Mouse (Mus musculus) hindbrain, embryonic 16.5 days (tissue): ENCODE results near the gene Ak7. TPM values are rescaled to one million over a fixed set of nuclear protein-coding genes. Genes with fewer than 3 reads are reported as not detected.

ENCODE experiments used
- ATAC-seq: fragments of 200-750 bp; cut with Nextera tagmentation; 2 replicates; pipeline ENCODE4 v1.8.0; 2017; ENCODE audit warnings: moderate TSS enrichment, moderate library complexity
- H3K27ac ChIP-seq: fragments of 300-500 bp; sonication (generic); 2 replicates; pipeline ENCODE4 v1.5.1; 2014; ENCODE audit warnings: low read depth, mild to moderate bottlenecking, control low read depth, low read length, moderate library complexity
- H3K27me3 ChIP-seq: fragments of 300-500 bp; sonication (generic); replicated peaks from 2 replicates; pipeline ENCODE4 v1.6.1; 2014; ENCODE audit warnings: low read length; ENCODE audit not compliant: control insufficient read depth, insufficient read depth
- H3K36me3 ChIP-seq: fragments of 300-500 bp; sonication (generic); 2 replicates; pipeline ENCODE4 v1.6.1; 2014; ENCODE audit warnings: mild to moderate bottlenecking, low read length, moderate library complexity, mixed read lengths; ENCODE audit not compliant: control insufficient read depth, insufficient read depth
- H3K4me1 ChIP-seq: fragments of 300-500 bp; sonication (generic); 2 replicates; pipeline ENCODE4 v1.6.1; 2014; ENCODE audit warnings: low read depth, low read length; ENCODE audit not compliant: control insufficient read depth, insufficient read depth
- H3K4me2 ChIP-seq: fragments of 300-500 bp; sonication (generic); 2 replicates; pipeline ENCODE4 v1.6.1; 2014; ENCODE audit warnings: mild to moderate bottlenecking, low read length, control low read depth, moderate library complexity
- H3K4me3 ChIP-seq: fragments of 300-500 bp; sonication (generic); 2 replicates; pipeline ENCODE4 v1.5.1; 2014; ENCODE audit warnings: mild to moderate bottlenecking, low read length, control low read depth, moderate library complexity
- H3K9ac ChIP-seq: fragments of 300-500 bp; sonication (generic); 2 replicates; pipeline ENCODE4 v1.6.1; 2014; ENCODE audit warnings: low read depth, mild to moderate bottlenecking, control low read depth, low read length, moderate library complexity
- H3K9me3 ChIP-seq: fragments of 300-500 bp; sonication (generic); 2 replicates; pipeline ENCODE4 v1.6.1; 2014; ENCODE audit warnings: mild to moderate bottlenecking, low read length, moderate library complexity; ENCODE audit not compliant: control insufficient read depth
- WGBS: fragments of 180-500 bp; shearing (Covaris S2); extraction: QIAGEN DNeasy Blood & Tissue Kit; methylation state at CpG from one replicate; pipeline ENCODE4 v1.1.7; 2014; 5-methylcytosine and 5-hydroxymethylcytosine counted together
- polyA plus RNA-seq: library from polyadenylated mRNA; unstranded; fragments of >200 nt; fragmentation: Nextera tagmentation; extraction: Ambion mirVana; gene quantifications from 2 replicates; pipeline ENCODE4 v1.2.1, GENCODE M21; 2015

Ak7 gene
- polyA plus RNA-seq, 1 experiment from 2014 or later, result 2.8 TPM

DNA sequence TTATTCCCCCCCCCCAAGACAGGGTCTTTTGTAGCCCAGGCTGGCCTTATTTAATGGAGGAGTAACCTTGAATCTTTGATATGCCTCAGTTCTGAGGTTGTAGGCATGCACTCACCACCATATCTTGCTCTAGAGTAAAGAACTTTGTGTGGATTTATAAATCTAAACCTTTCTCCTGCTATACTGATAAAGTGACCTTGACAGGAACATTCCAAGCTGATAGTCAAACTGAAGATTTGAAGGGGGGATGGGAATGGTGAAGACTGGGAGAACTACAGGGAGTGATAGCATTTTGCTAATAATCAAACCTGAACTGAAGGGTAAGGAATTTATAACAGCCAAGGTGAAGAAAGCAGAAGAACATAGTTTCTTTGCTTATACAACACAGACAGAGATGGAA is 92.2 kb downstream of the Ak7 start:
- Histone ChIP-seq H3K27ac (no peak overlapping the region), H3K36me3 (peaks cover 3% of the 10 kb centered on the region; the same call in 1 of the 2 replicates), H3K4me3 (no peak overlapping the region), H3K4me2 (no peak overlapping the region), H3K9me3 (no peaks in the 10 kb centered on the region), H3K4me1 (no peaks in the 10 kb centered on the region), H3K9ac (no peak overlapping the region), H3K27me3 (no peaks in the 10 kb centered on the region)
- ATAC-seq, result no peak

DNA sequence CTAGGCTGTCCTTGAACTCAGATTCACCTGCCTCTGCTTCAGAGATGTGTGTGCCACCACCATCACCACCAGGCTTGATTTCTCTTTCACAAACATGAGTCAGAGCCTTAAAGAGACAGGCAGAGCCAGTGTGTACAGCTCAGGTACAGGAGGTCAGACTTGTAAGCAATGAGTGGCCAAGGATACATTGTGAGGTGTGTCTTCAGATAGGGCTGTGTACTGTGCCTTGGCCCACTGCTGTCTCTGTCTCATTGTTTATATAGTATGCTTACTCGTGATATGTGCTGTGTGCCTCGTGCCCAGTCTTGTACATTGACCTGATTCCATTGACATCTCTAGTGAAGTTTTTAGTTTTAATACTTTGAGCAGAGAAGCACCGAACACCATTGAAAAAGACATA is 100.0 kb downstream of the Ak7 start:
- WGBS, result 95% methylated on average over 3 of the region's 3 CpGs
- no peak overlapping the region for H3K4me3 ChIP-seq
- peaks cover 18% of the 10 kb centered on the region for H3K36me3 ChIP-seq
- H3K27me3 ChIP-seq, result no peaks in the 10 kb centered on the region
- no peak overlapping the region for H3K27ac ChIP-seq
- no peak overlapping the region for H3K4me2 ChIP-seq
- no peak overlapping the region for H3K9ac ChIP-seq
- H3K9me3 ChIP-seq, result no peaks in the 10 kb centered on the region
- no peak for ATAC-seq
- H3K4me1 ChIP-seq, result no peaks in the 10 kb centered on the region

DNA sequence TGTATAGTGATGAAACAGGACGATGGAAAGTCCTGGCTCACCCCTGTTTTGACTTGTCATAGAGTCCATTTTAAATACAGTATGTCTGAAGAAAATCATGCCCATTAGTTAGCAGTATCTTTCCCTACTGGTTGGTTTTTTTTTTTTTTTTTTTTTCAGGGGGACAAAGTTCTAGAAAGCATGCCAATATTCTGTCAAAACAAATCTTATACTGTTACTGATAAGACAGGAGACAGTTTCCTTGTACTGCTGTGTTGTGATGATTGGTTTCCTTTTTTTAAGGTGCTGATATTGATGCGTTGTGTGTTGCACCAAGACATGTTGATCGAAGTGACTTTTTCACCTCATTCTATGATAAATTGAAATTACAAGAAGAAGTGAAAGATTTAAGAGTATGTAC is 100.4 kb downstream of the Ak7 start:
- no peak for ATAC-seq
- no peaks in the 10 kb centered on the region for H3K9me3 ChIP-seq
- peaks cover 21% of the 10 kb centered on the region for H3K36me3 ChIP-seq
- no peaks in the 10 kb centered on the region for H3K27me3 ChIP-seq
- no peak overlapping the region for H3K27ac ChIP-seq
- H3K4me2 ChIP-seq, result no peak overlapping the region
- H3K4me1 ChIP-seq, result no peaks in the 10 kb centered on the region
- H3K9ac ChIP-seq, result no peak overlapping the region
- H3K4me3 ChIP-seq, result no peak overlapping the region
- 96% methylated on average over 3 of the region's 3 CpGs for WGBS

DNA sequence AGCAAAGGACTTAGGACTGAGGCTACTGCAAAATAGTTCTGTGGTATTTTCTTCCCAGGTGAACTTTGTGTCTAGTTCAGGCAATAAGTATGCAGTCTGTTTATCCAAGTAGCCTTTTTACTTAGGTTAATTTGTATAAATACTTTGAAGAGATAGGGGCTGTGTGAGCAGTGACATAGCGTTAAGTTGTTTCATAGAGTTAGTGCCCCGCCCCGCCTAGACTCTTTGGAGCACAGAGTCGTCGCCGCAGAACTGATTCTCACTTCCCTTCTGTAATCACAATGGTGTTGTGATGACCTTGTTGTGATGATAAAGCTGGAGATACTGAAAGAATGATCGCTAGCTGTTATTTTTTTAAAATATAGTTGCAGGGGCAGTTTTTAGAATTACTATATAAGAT is 101.6 kb downstream of the Ak7 start:
- no peaks in the 10 kb centered on the region for H3K4me1 ChIP-seq
- H3K4me3 ChIP-seq, result no peak overlapping the region
- no peak overlapping the region for H3K9ac ChIP-seq
- H3K9me3 ChIP-seq, result no peaks in the 10 kb centered on the region
- no peak overlapping the region for H3K27ac ChIP-seq
- 98% methylated on average over 7 of the region's 7 CpGs for WGBS
- no peak overlapping the region for H3K4me2 ChIP-seq
- H3K27me3 ChIP-seq, result no peaks in the 10 kb centered on the region
- H3K36me3 ChIP-seq, result peaks cover 27% of the 10 kb centered on the region
- ATAC-seq, result no peak

DNA sequence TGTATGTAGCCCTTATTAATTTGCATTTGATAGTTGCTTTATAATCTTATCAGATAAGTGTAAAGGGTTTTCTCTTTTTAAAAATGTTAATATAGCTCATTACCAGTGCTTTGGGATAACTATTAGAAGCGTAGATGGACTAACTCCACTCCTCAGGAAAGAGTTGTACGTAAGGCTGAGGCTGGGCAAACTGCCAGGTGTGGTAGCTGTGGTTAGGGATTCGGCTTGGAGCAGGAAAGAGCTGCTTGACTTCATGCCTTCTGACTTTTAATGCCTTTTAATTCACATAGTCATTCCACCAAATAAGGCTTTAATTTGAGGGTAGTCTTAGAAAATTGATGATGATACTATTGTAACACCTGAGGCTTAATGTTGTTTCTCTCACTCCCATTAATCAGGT is 103.2 kb downstream of the Ak7 start:
- H3K4me2 ChIP-seq, result no peak overlapping the region
- 54% methylated on average over 3 of the region's 3 CpGs for WGBS

DNA sequence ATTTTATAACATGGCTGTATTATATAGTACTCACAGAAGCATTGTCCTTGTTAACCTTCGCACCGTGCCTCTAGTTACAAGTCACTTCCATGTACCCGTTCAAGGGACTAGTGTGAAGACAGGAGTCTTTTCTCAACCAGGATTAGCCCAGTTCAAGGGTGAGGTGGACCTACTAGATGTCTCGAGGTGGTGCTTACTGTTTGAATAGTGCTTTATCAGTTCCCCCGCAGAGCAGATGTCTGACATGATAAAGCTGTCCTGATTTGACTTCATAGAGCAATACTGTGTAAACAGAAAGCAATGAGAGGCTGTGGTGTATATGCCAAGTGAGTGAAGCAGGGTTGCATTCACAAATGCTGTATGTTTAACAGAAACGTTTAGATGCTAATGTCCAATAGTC is 104.8 kb downstream of the Ak7 start:
- no peak overlapping the region for H3K9ac ChIP-seq
- H3K4me2 ChIP-seq, result no peak overlapping the region
- ATAC-seq, result no peak
- H3K27ac ChIP-seq, result no peak overlapping the region
- no peak overlapping the region for H3K4me3 ChIP-seq
- WGBS, result 94% methylated on average over 6 of the region's 6 CpGs
- no peaks in the 10 kb centered on the region for H3K27me3 ChIP-seq
- H3K36me3 ChIP-seq, result peaks cover 24% of the 10 kb centered on the region
- H3K4me1 ChIP-seq, result no peaks in the 10 kb centered on the region
- H3K9me3 ChIP-seq, result no peaks in the 10 kb centered on the region

More for the DNA sequence above, 103.2 kb downstream of the Ak7 start:
- no peaks in the 10 kb centered on the region for H3K9me3 ChIP-seq
- no peak overlapping the region for H3K9ac ChIP-seq
- H3K27ac ChIP-seq, result no peak overlapping the region
- no peak for ATAC-seq
- H3K36me3 ChIP-seq, result peaks cover 27% of the 10 kb centered on the region
- H3K27me3 ChIP-seq, result no peaks in the 10 kb centered on the region
- no peak overlapping the region for H3K4me3 ChIP-seq
- H3K4me1 ChIP-seq, result no peaks in the 10 kb centered on the region

DNA sequence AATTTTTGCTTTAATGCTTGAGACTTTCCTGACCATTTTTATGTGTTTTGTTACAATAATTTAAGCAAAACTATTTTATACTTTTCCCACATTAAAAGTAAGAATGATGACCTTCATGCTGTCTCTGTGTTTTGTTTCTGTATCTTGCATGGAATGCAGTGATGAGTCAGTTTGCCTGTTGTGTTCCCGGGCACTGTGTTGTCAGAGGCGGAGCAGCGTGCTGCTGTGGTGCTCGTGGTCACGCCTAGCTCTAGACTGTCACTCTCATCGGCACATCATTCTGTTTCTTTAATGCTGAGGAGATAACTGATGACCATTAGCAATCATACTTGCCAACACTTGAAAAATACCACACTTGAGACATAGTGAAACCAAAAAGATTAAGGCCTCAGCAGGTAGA is 108.2 kb downstream of the Ak7 start:
- H3K36me3 ChIP-seq, result peaks cover 13% of the 10 kb centered on the region; the same call in 1 of the 2 replicates
- H3K4me3 ChIP-seq, result no peak overlapping the region
- no peak for ATAC-seq
- no peak overlapping the region for H3K27ac ChIP-seq
- no peaks in the 10 kb centered on the region for H3K4me1 ChIP-seq
- no peak overlapping the region for H3K9ac ChIP-seq
- no peak overlapping the region for H3K4me2 ChIP-seq
- no peaks in the 10 kb centered on the region for H3K27me3 ChIP-seq
- WGBS, result 93% methylated on average over 6 of the region's 6 CpGs
- no peaks in the 10 kb centered on the region for H3K9me3 ChIP-seq

DNA sequence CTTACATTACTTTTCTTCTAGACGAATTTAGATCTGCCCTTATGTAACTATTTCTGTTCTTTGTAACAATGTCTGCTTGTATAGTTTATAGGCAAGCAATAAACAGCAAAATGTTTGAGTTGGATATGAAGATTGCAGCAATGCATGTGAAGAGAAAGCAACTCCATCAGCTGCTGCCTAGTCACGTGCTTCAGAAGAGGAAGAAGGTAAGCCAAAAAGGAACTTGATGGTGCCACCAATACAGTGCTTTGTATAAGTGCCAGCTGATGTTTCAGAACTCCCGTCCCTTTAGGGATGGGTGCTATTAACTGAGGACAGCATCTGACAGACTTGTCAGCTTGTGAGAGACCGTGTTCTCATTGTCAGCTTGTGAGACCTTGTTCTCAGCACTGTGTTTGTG is 117.7 kb downstream of the Ak7 start:
- peaks cover 39% of the 10 kb centered on the region for H3K36me3 ChIP-seq
- H3K9ac ChIP-seq, result no peak overlapping the region
- ATAC-seq, result no peak
- H3K4me3 ChIP-seq, result no peak overlapping the region
- H3K4me2 ChIP-seq, result no peak overlapping the region
- no peaks in the 10 kb centered on the region for H3K4me1 ChIP-seq
- 86% methylated on average over 4 of the region's 4 CpGs for WGBS
- no peak overlapping the region for H3K27ac ChIP-seq
- H3K9me3 ChIP-seq, result no peaks in the 10 kb centered on the region
- H3K27me3 ChIP-seq, result no peaks in the 10 kb centered on the region

DNA sequence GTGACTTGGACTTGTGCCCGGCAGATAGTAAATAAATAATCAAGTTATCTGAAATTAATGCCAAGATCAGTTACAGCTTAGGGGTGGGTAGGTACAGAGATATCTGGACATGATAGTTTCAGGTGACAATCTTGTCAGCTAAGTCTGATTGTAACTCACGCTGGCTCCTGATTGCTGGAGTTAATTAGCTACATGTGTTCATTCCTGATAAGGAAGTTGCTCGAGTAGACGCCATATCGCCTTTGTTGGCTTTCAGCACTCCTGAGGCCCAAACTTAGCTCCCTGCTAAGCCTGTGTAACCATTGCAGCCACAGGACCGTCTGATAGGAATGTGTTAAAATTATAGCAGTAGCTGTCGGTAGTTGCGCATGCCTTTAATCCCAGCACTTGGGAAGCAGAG is 119.0 kb downstream of the Ak7 start:
- no peak for ATAC-seq
- no peaks in the 10 kb centered on the region for H3K9me3 ChIP-seq
- H3K27ac ChIP-seq, result no peak overlapping the region
- no peak overlapping the region for H3K4me3 ChIP-seq
- no peak overlapping the region for H3K9ac ChIP-seq
- 93% methylated on average over 8 of the region's 8 CpGs for WGBS
- no peak overlapping the region for H3K4me2 ChIP-seq
- no peaks in the 10 kb centered on the region for H3K4me1 ChIP-seq
- no peaks in the 10 kb centered on the region for H3K27me3 ChIP-seq
- peaks cover 46% of the 10 kb centered on the region for H3K36me3 ChIP-seq

DNA sequence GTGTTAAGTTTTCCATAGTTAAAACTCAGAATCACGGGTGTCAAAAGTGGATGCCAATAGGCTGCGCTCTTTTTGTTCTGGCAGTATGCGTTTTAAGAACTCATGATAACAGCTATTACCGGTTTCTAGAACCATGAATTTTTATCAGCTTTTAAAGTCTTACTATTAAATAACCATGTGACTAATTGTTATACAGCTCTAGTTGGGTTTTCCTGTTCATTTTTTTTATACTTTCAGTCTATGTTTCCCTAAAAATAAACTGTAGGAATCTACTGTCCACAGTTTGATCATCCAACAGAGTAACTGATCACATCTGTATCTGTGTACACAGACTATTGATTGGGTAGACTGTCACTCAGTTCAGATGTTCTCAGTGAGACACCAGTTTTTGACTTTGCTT is 119.5 kb downstream of the Ak7 start:
- Histone ChIP-seq H3K27ac (no peak overlapping the region), H3K4me3 (no peak overlapping the region), H3K9me3 (no peaks in the 10 kb centered on the region), H3K27me3 (no peaks in the 10 kb centered on the region), H3K9ac (no peak overlapping the region), H3K4me1 (no peaks in the 10 kb centered on the region), H3K4me2 (no peak overlapping the region), H3K36me3 (peaks cover 45% of the 10 kb centered on the region)
- ATAC-seq, result no peak
- 95% methylated on average over 4 of the region's 4 CpGs for WGBS
